Mouse (Mus musculus) cortical plate, adult 2 months (tissue): ENCODE measurements around the gene Vsig10l.

Experiments used
- CTCF ChIP-seq: fragments of 200-500 bp; IDR thresholded peaks from 2 replicates; pipeline ENCODE4 v1.5.1; 2011; ENCODE audit warnings: mild to moderate bottlenecking, control low read depth, low read length; ENCODE audit not compliant: insufficient read depth; ENCODE audit errors: extremely low read depth
- POLR2A ChIP-seq: fragments of 200-500 bp; IDR thresholded peaks from 2 replicates; pipeline ENCODE4 v1.6.1; 2011; ENCODE audit warnings: mild to moderate bottlenecking, low read length, control low read depth; ENCODE audit not compliant: insufficient read depth; ENCODE audit errors: extremely low read depth

- TF ChIP-seq CTCF (peak; percentile 57), POLR2A (no peak)
These were observed 3.2 kb downstream of the Vsig10l start for GRCm38 (mm10) chr7:43466099-43466694.
